Mouse (Mus musculus) pancreas, adult 10 weeks (tissue): Measurements from ENCODE around the gene Fggy. TPM values are rescaled to one million over a fixed set of nuclear protein-coding genes. Genes with fewer than 3 reads are reported as not detected.

Source experiments
- polyA plus RNA-seq: library from polyadenylated mRNA; stranded (reverse); fragments of 350-450 nt; fragmentation: Illumina TruSeq; extraction: RNeasy Lipid Tissue Mini Kit (QIAGEN cat#74804); gene quantifications from one replicate; pipeline ENCODE4 v1.2.3, GENCODE M21; 2015; ENCODE audit warnings: low read depth, low replicate concordance; ENCODE audit not compliant: insufficient read depth

Gene Fggy
- 4.2 TPM for polyA plus RNA-seq

GRCm38 (mm10) chr4:95557333-95557956 lies at the start of gene Fggy:
Fggy (plus strand) TSS chr4:95557507.

GRCm38 (mm10) chr4:95966928-95967724 lies 409.8 kb downstream of the Fggy start, which contains the start of gene Hook1:
Hook1 (plus strand) TSS chr4:95967240.

